Mouse (Mus musculus) thymus, adult 2 months (tissue): ENCODE measurements at regions not wholly inside any gene's neighbourhood (a gene's known extent, or its start where the extent isn't known, plus 50 kb on each side); places are given as distances from the start of the nearest gene placed in this dataset.

Source experiments
- CTCF ChIP-seq: fragments of 200-500 bp; IDR thresholded peaks from 2 replicates; pipeline ENCODE4 v1.5.1; 2012; ENCODE audit warnings: mild to moderate bottlenecking, control low read depth, low read length, moderate library complexity, borderline replicate concordance; ENCODE audit not compliant: control insufficient read depth, poor library complexity, insufficient read depth; ENCODE audit errors: extremely low read depth
- POLR2A ChIP-seq: fragments of 200-500 bp; IDR thresholded peaks from 2 replicates; pipeline ENCODE4 v1.6.1; 2012; ENCODE audit warnings: mild to moderate bottlenecking, low read length, control low read depth, moderate library complexity; ENCODE audit not compliant: control insufficient read depth, poor library complexity, insufficient read depth; ENCODE audit errors: extremely low read depth

- no peak for TF ChIP-seq CTCF
- no peak for TF ChIP-seq POLR2A
These were observed 79.7 kb upstream of the Pgrmc2 start for GRCm38 (mm10) chr3:41162514-41162913.
